ENCODE assay signal across 26 mouse cellular contexts in the genomic region with DNA sequence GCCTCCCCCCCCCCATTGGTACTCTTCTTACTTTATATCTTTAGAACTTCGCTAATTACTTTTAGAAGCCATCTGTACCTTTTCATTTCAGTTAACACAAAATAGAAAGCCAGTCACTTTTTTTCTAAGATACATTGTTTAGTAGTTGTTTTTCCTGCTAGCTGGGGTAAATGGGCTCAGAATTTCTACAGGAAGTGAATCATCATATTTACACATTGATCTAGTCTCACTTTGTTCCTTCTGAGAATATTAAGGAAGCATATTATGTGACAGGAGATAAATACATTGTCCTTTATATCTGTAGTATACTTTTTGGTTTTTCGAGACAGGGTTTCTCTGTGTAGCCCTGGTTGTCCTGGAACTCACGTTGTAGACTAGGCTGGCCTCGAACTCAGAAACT. TPM values are rescaled to one million over a fixed set of nuclear protein-coding genes. Genes with fewer than 3 reads are reported as not detected.
"Had no signal": no experiment of that assay in that cellular context is flagged by ENCODE, and none has a peak within 500 bp of the region (broad histone marks: within the 10 kb centered on the region; RNA-seq: fewer than 3 reads in every experiment).

No protein-coding gene starts in this region.

- H3K36me3 ChIP-seq: limb, embryonic 15.5 days had no signal

- H3K27me3 ChIP-seq: kidney, embryonic 15.5 days; limb, embryonic 12.5 days; limb, embryonic 15.5 days; lung, embryonic 15.5 days; midbrain, embryonic 12.5 days; midbrain, embryonic 15.5 days had no signal

- H3K4me2 ChIP-seq: kidney, embryonic 15.5 days; limb, embryonic 12.5 days; limb, embryonic 15.5 days; liver, embryonic 11.5 days; lung, embryonic 15.5 days; midbrain, embryonic 12.5 days; midbrain, embryonic 15.5 days had no signal

- H3K9me3 ChIP-seq: kidney, embryonic 15.5 days; limb, embryonic 12.5 days; limb, embryonic 15.5 days; lung, embryonic 15.5 days; midbrain, embryonic 12.5 days; midbrain, embryonic 15.5 days had no signal

- DNase-seq: kidney, adult 8-10 months; kidney, postnatal 10 days; kidney, postnatal 36 days; left cerebral cortex, postnatal 4 days; liver, postnatal 0 days; lung, postnatal 14 days; lung, postnatal 4 days; right cerebral cortex, postnatal 4 days; thymus, adult 2 months; thymus, postnatal 14 days; thymus, postnatal 4 days had no signal

- ATAC-seq: liver, postnatal 0 days; midbrain, embryonic 15.5 days had no signal

- H3K4me3 ChIP-seq: kidney, embryonic 15.5 days; limb, embryonic 12.5 days; limb, embryonic 15.5 days; lung, embryonic 15.5 days; midbrain, embryonic 12.5 days; midbrain, embryonic 15.5 days had no signal

- H3K4me1 ChIP-seq: midbrain, embryonic 12.5 days; midbrain, embryonic 15.5 days had no signal

- H3K27ac ChIP-seq: kidney, embryonic 15.5 days; limb, embryonic 12.5 days; limb, embryonic 15.5 days; liver, embryonic 14.5 days; lung, embryonic 15.5 days; midbrain, embryonic 12.5 days; midbrain, embryonic 15.5 days; stomach, postnatal 0 days had no signal

- H3K9ac ChIP-seq: kidney, embryonic 15.5 days; limb, embryonic 15.5 days; liver, embryonic 14.5 days; liver, postnatal 0 days; lung, embryonic 15.5 days; midbrain, embryonic 12.5 days; midbrain, embryonic 15.5 days had no signal

RNA-seq across cellular contexts. Expression of a gene that starts 36.5 kb away (rescaled TPM):
- total RNA-seq: layer of hippocampus, adult 8-10 months; layer of hippocampus, postnatal 14 days; left cerebral cortex, adult 8-10 months; left cerebral cortex, postnatal 14 days; left cerebral cortex, postnatal 4 days; megakaryocyte, adult 5-6 weeks had no signal
- polyA plus RNA-seq: midbrain, embryonic 15.5 days; neural tube, embryonic 14.5 days had no signal

RNA-seq across cellular contexts. Expression of a gene that starts 53.0 kb away (rescaled TPM):
- total RNA-seq: megakaryocyte, adult 5-6 weeks had no signal
